Mouse (Mus musculus): ENCODE results near the gene Frmd4a.

DNA sequence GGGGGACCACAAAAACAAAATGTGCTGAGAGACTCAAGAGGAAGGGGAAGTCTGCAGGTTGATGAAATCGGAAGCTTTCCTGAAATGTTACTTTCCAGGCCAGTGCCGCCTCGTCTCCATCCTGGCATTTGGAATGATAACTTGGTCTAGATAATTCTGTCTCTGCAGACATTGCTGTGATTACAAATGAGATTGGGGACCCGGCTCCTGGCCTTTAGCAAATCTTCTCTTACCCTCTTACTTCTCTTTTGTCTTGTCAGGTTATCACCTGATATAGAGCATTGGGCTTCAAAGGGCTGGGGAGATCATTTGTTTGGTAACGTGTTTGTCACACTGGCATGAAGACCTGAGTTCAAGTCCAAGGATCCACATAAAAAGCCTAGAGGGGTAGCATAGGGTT lies 317.4 kb downstream of the Frmd4a start:
- TF ChIP-seq CTCF (IDR thresholded peaks at IDR 0.05; ENCODE audit: extremely low read depth, insufficient read depth, insufficient read length, insufficient replicate concordance) (no peak), POLR2A (IDR thresholded peaks at IDR 0.05; ENCODE audit: low read depth, low read length) (no peak)

Data from spleen, adult 2 months (tissue).